Mouse (Mus musculus) inflammation-experienced regulatory T-cells, adult 6 months (primary cell): ENCODE results near the gene Tnfrsf13c. TPM values are rescaled to one million over a fixed set of nuclear protein-coding genes. Genes with fewer than 3 reads are reported as not detected.
A peak's percentile ranks its signal among the peaks of the same experiment; 100 is the strongest.
"Not testable (repeated sequence)": the region's sequence is repeated elsewhere in the genome, so short reads cannot be mapped to it uniquely, and the experiment has no call there.

Source experiments
- ATAC-seq: one replicate; pipeline ENCODE4 v1.8.0; 2017
- polyA plus RNA-seq, 3 experiments: library from polyadenylated mRNA; unstranded; fragments of 100-300 nt; shearing (Covaris generic); gene quantifications; one replicate each; pipeline ENCODE4 v1.2.1; 2017

Gene Tnfrsf13c
- 1 to 10 TPM; 2.3 to 7.1 (median 4.8) TPM for polyA plus RNA-seq

DNA sequence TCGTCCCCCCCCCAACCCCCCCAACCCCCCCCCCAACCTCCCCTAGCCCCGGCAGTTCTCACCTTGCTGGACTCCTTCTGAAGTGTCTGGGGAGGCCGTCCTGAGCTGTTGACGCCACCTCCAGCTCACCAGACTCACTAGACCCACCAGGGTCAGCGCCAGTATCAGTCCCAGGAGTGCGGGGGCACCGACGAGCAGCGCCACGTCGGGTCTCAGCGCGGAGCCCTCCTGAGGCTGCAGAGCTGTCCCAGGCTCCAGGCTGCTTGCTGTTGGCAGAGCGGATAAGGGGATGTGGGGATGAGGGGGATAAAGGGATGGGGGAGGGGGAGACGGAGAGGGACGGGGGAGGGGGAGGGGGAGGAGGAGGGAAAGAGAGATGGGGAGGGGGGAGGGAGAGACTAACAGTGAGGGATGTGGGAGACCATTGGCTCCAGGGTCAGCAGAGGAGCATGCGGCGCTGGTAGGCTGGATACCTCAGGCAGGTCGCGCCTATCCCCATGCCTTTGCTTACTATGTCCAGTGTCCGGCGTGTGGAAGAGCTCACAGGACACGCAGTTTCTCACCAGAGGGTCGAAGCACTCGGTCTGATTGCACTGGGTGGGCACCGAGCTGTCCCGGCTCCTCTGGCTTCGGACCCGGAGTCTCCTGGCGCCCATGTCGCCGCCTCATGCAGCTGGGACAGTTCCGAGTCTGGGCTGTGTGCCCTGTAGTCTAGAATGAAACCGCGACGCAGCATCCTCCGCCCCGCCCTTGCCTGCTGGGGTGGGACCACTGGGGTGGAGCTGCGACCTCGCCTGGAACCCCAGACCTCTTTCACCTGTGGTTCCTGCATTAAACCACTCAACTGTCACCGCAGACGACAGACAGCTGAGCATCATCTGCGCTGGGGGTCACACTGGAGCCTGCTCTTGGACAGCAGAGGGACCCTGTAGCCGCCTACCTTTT, at the start of gene Tnfrsf13c:
Tnfrsf13c (minus strand) TSS at position 713 of the 945 bp plus-strand sequence.
- ATAC-seq, result peak; percentile 84

DNA sequence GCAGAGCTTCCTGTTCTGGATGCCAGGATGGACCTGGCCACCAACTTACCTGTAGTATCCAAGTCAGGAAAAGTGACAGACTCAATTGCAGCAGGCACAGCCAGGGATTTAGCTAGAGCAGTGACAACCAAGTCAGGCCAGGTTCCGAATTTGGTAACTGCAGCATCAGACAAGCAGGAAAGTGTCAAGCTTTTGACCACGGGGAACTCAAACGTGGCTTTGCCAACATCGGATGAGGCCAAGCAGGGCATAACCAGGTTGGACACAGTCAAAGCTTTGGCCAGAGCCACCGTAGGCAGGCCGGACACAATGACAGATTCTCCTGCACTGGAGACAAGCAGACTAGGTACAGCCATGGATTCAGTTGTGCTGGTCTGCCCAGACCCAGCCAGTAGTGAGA, 48.1 kb upstream of the Tnfrsf13c start:
- ATAC-seq, result no peak

DNA sequence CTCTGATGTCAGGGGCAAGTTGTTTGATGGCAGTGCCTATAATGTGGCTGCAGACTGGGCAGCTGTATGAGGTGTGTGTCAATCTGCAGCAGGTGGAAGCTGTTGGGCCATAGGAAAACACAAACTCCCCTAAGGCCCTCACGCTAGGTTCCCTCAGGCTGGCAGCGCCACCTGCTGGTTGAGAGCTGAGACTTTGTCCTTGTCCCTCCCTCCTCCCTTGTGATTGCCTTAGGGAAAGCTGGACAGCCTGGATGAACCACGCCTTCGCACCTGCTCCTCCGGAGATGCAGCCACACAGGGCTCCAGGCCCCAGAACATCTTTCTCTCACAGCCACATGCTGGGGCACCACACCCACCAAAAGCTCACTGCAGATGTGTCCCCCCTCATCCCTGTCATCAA, 47.0 kb upstream of the Tnfrsf13c start:
- no peak for ATAC-seq

GRCm38 (mm10) chr15:82268783-82269182, 44.6 kb upstream of the Tnfrsf13c start:
- no peak for ATAC-seq

- no peak for ATAC-seq
Measured at GRCm38 (mm10) chr15:82268185-82268584, 44.0 kb upstream of the Tnfrsf13c start.

- ATAC-seq, result no peak
Measured at GRCm38 (mm10) chr15:82266356-82266755, 42.2 kb upstream of the Tnfrsf13c start.

DNA sequence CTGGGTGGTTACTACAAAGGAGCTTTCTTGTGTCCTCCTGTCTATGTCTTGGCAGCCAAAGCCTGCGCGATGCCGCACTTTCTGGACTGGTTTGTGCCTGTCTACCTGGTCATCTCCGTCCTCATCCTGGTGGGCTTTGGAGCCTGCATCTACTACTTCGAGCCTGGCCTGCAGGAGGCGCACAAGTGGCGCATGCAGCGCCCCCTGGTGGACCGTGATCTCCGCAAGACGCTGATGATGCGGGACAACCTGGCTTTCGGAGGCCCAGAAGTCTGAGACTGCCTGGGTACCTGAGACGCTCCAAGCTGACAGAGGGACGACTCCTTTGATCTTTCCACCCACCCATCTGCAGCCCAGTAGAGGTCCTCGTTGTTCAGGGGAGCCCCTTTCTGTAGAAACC, 35.3 kb upstream of the Tnfrsf13c start:
- no peak for ATAC-seq

- ATAC-seq, result no peak
Measured at GRCm38 (mm10) chr15:82255944-82256383, 31.8 kb upstream of the Tnfrsf13c start.

GRCm38 (mm10) chr15:82255248-82255647, 31.1 kb upstream of the Tnfrsf13c start:
- no peak for ATAC-seq

DNA sequence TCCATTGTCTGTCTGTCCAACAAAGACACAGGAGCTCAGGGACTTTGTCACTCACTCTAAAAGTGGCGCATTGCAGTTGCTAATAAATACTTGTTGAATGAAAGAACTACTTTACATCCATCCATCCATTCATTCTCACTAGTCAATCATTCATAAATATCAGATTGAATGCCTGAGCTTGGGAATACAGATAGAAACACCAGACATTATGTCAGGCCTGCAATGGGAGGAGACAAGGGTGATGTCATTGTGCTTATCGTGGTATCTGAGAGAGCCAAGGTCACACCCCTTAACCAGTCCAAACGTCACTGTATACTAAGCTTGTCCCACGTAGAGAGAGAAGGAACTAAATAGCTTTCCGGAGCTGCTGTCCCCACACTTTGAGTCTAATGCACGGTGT, 27.9 kb upstream of the Tnfrsf13c start, which contains the start of gene 1500009C09Rik:
1500009C09Rik (plus strand) TSS at position 301 of the 400 bp plus-strand sequence.
- no peak for ATAC-seq

GRCm38 (mm10) chr15:82251579-82251978, 27.4 kb upstream of the Tnfrsf13c start:
- ATAC-seq, result no peak

DNA sequence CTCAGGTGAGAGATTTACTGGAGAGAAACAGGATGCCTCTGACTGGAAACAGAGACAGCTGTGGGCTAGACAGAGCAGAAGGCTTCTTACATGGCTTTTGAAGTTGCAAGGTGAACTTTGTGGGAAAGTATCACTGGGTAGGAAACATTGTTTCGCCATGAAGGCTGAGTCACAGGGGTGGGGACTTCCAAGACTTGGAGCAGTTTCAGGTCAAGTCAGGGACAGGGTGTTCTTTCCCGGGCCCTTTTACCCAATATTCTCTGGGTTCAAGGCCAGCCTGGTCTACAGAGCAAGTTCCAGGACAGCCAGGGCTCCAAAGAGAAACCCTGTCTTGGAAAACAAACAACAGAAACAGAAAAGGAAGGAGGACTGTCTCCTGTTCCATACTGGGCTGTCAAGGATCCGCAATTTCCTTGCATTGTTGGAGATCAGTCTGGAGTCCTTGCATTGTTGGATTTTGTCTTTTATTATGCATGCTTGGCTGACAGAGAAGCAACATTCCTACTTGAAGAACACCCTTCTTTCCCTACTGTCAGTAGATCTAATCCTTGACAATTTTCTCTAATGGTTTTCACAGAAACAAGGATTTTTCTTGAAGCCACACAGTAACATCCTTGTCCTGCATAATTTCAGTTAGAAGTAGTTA, 23.1 kb upstream of the Tnfrsf13c start:
- no peak for ATAC-seq

DNA sequence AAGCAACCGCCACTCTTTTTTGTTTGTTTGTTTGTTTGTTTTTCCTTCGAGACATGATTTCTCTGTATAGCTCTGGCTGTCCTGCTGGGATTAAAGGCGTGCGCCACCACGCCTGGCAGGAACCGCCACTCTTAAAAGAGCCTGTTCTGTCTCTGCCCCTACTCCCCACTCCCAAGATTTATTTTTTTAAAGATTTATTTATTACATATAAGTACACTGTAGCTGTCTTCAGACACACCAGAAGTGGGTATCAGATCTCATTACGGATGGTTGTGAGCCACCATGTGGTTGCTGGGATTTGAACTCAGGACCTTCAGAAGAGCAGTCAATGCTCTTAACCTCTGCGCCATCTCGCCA, 20.6 kb upstream of the Tnfrsf13c start:
- ATAC-seq, result not testable (repeated sequence)

GRCm38 (mm10) chr15:82244115-82244804, 20.1 kb upstream of the Tnfrsf13c start, which contains the start of gene Cenpm:
Cenpm (minus strand) TSS chr15:82244748.
- ATAC-seq, result peak; percentile 98

DNA sequence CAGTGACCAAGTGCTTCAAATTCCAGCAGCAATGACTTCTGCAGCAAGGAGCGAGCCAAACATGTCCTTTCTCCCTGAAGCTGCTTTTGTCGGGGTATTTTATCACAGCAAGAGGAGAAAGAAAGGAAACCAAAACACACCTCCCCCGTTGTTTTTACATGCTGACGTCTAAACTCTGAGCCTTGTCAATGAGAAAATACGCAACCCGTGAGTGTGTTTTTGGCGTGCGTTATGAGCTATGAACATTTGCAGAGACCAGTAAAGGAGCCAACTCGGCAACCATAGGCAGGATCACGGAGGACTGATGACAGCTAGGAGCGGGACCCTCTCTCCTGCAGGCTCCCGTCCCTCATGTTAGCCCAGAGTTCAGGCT, 19.6 kb upstream of the Tnfrsf13c start:
- peak; percentile 8 for ATAC-seq

DNA sequence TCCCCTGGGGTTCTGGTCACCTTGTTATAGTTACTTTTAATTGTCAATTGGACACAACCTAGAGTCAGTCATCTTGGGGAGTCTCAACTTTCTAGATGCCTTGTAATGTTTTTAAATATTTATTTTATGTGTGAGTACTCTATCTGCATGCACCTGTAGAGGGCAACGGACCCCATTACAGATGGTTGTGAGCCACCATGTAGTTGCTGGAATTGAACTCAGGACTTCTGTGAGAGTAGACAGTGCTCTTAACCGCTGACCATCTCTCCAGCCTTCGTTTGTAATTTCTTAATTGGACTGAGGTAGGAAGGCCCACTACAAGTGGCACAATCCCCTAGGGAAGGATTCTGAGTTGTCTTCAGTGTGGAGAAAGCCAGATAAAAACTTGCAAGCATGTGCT, 19.1 kb upstream of the Tnfrsf13c start:
- ATAC-seq, result no peak

GRCm38 (mm10) chr15:82236565-82236964, 12.4 kb upstream of the Tnfrsf13c start:
- peak; percentile 77 for ATAC-seq

DNA sequence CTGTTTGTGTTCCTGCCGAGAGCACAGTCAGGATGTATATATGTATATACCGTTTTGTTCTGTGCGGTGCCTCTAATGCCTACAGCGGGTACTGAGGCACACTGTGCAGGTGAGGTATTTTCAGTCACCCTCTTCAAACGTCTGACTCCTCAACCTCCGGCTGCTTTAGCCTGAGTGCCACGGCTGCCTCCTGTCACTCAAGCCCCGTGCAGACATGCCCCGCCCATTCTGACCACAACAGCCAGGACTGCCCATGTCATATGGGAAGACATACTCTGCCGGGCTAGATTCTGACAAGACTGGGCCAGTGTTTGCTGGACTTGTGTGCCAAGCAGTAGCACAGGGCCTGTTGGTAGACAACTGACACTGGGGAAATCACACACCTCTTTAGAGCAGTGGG, 11.5 kb upstream of the Tnfrsf13c start:
- ATAC-seq, result no peak

DNA sequence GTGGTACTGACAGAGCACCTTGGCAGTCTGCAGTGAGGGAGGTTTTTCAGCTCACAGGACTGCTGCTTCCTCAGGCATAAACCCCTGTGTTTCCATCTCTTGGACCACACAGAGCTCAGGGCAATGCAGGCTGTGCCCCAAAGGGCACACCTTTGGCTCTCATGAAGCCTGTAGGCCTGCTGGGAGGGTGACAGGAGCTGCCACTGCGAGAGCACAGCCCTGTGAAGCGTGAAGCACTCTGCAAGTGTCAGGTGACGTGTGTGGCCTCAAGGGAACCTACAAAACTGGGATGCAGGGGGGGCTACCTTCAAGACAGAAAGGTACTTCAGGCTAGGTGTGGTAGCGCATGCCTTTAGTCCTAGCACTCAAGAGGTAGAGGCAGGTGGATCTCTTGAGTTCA, 8.5 kb upstream of the Tnfrsf13c start:
- no peak for ATAC-seq

DNA sequence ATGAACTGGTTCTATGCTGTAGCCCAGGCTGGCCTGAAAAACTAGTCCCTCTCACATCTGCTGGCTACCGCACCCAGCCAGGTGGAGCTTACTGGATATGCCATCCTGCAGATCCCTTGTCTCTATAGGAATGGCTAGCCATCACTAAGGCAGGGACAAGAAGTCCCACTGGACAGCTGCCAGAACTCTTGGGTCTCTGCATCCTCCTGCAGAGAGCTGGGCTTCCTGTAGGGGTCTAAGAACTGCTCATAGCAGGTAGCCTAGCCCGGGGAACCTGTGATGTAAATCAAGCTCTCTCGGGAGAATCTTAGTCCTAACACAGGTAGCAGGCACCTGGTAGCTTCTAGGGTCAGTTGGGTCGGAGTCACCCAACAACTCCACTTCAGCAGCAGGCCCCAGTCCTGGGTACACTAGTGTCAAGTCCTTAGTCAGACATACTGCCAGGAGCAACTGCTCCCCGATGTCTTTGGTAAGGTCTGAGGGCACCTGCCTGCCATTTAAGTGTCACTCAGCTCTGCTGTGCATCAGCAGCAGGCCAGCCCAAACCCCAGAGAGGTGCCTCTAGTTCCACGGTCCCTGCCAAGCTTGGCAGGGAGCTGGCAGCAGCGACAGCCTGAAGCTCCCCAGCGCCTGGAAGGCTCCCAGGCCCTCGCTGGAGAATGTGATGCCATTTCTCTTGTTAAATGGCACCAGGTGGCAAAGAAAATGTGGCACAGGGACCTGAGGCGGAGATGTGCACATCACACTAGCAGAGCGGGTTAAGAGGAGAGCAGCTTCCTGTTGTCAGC, 7.6 kb upstream of the Tnfrsf13c start:
- ATAC-seq, result no peak

DNA sequence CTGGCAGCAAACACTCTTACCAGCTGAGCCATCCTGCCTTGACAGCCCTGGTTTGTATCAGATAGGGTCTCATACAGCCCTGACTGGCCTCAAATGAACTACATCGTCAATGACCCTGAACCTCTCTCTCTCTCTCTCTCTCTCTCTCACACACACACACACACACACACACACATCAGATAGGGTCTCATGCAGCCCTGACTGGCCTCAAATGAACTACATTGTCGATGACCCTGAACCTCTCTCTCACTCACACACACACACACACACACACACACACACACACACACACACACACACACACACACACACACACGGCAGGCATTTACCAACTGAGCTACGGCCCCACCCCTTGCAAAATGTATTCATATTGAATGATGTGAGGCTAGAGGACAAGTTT, 6.9 kb upstream of the Tnfrsf13c start:
- ATAC-seq, result no peak

GRCm38 (mm10) chr15:82230098-82230611, 6.0 kb upstream of the Tnfrsf13c start:
- no peak for ATAC-seq
